Mouse (Mus musculus): Measurements from ENCODE around the gene Cfdp1. TPM values are rescaled to one million over a fixed set of nuclear protein-coding genes. Genes with fewer than 3 reads are reported as not detected.

Gene Cfdp1
- polyA plus RNA-seq, 1 experiment from 2014 or later: 177 TPM

DNA sequence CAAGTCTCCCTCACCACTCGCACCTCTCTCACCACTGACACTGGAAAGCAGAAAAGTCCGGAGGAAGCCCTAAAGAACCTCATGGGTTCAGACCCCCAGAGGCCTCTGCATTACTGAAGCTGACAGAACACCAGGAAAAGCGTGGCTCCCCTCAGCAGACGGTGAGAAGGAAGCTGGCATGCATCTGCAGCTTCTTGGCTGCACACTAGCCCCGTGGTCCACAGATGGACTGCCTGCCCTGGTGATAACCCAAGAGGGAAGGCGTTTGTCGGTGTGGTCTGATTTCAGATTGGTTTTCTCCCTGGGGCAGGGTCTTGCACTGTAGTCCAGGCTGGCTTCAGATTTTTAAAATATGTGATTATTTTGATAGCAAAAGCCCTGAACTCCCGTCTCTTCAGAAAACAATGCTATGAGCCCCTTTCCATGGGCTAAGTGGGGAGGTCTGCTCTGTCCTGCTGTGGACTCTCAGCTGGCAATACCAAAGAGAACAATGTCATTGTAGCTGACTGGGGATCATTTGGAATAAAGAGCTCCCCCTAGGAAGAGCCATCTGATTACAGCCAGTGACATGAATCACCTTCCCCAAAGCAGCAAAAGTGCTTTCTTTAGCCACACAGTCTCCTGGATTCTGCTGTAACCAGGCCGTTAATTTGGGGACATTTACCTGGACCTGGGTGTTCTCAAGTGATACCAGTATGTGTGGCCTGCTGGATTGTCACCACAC, 71.3 kb downstream of the Cfdp1 start:
- Histone ChIP-seq H3K4me3 (ENCODE audit: low read depth, low read length) (no peak overlapping the region), H3K4me2 (ENCODE audit: low read depth, low read length) (no peak overlapping the region), H3K9ac (replicated peaks; ENCODE audit: low read depth, low read length) (no peak overlapping the region), H3K4me1 (ENCODE audit: control insufficient read depth, insufficient read depth, low read length) (peaks cover 25% of the 10 kb centered on the region), H3K27ac (ENCODE audit: low read depth, low read length) (no peak overlapping the region; the same call in 1 of the 2 replicates), H3K36me3 (ENCODE audit: control insufficient read depth, insufficient read depth, low read length) (no peaks in the 10 kb centered on the region), H3K9me3 (ENCODE audit: control insufficient read depth, low read length) (no peaks in the 10 kb centered on the region), H3K27me3 (ENCODE audit: control insufficient read depth, insufficient read depth, low read length) (no peaks in the 10 kb centered on the region)
- no peak for ATAC-seq (ENCODE audit: low read depth)
- WGBS: 63% methylated on average over 9 of the region's 9 CpGs

DNA sequence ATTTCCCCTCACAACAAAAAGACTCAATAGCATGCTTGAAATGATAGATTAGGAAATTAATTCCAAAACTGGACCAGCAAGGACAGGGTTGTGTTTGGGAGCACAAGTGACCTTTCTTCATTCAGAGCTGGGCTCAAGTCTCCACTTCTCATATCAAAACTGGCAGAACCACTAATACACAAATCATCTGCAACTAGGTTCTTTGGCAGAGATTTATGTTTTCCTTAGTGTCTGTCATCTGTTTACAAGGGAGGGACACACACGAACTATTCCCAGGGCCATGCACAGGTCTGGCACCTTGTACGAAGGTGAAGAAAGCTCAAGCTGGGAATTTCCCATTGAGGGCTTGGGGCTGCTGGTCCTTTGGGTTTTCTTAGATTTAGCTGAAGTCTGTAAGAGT, 71.9 kb downstream of the Cfdp1 start:
- no peak overlapping the region for H3K4me3 ChIP-seq (ENCODE audit: low read depth, low read length)
- no peak overlapping the region for H3K4me2 ChIP-seq (ENCODE audit: low read depth, low read length)
- H3K27me3 ChIP-seq (ENCODE audit: control insufficient read depth, insufficient read depth, low read length): no peaks in the 10 kb centered on the region
- no peaks in the 10 kb centered on the region for H3K9me3 ChIP-seq (ENCODE audit: control insufficient read depth, low read length)
- H3K4me1 ChIP-seq (ENCODE audit: control insufficient read depth, insufficient read depth, low read length): peaks cover 18% of the 10 kb centered on the region
- H3K36me3 ChIP-seq (ENCODE audit: control insufficient read depth, insufficient read depth, low read length): no peaks in the 10 kb centered on the region
- H3K9ac ChIP-seq (replicated peaks; ENCODE audit: low read depth, low read length): no peak overlapping the region
- 84% methylated on average over 2 of the region's 2 CpGs for WGBS
- H3K27ac ChIP-seq (ENCODE audit: low read depth, low read length): no peak overlapping the region
- ATAC-seq (ENCODE audit: low read depth): no peak

DNA sequence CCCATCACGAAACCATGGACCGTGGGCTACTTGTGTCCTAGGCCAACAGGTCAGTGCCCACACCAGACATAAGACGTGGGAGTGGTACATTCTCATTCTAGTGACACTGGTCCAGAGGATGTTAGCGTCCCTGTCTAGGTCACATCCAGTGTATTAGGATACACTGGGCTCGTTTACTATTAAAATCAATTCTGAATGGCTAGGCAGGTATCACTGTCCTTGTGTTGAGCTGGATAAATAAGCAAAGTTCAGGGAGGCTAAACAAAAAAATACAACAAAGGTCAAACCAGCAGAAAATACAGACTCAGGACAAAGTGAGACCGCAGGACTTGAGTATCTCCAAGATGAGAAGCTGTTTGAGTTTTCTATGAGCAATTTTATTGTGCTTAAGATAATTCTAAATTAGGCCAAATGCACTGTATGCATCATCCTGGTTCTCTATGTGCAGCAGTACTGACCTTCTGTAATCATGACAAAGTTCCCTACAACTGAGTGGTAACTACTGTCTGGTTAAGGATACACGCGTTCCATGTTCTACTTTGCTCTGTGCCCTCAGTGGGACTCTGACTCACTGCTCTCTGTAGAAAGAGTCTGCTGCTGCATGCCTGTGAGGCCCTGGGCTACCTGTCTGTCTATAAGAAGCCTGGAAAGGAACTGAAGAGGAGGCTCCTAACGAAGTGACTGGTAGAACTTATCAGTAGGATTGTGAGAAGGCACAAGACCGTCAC, 73.2 kb downstream of the Cfdp1 start:
- Histone ChIP-seq H3K4me1 (ENCODE audit: control insufficient read depth, insufficient read depth, low read length) (peaks cover 9% of the 10 kb centered on the region; the same call in 1 of the 2 replicates), H3K4me3 (ENCODE audit: low read depth, low read length) (no peak overlapping the region), H3K4me2 (ENCODE audit: low read depth, low read length) (no peak overlapping the region), H3K27ac (ENCODE audit: low read depth, low read length) (no peak overlapping the region), H3K27me3 (ENCODE audit: control insufficient read depth, insufficient read depth, low read length) (no peaks in the 10 kb centered on the region), H3K9ac (replicated peaks; ENCODE audit: low read depth, low read length) (no peak overlapping the region), H3K36me3 (ENCODE audit: control insufficient read depth, insufficient read depth, low read length) (no peaks in the 10 kb centered on the region), H3K9me3 (ENCODE audit: control insufficient read depth, low read length) (no peaks in the 10 kb centered on the region)
- ATAC-seq (ENCODE audit: low read depth): no peak
- WGBS: 90% methylated on average over 10 of the region's 10 CpGs

DNA sequence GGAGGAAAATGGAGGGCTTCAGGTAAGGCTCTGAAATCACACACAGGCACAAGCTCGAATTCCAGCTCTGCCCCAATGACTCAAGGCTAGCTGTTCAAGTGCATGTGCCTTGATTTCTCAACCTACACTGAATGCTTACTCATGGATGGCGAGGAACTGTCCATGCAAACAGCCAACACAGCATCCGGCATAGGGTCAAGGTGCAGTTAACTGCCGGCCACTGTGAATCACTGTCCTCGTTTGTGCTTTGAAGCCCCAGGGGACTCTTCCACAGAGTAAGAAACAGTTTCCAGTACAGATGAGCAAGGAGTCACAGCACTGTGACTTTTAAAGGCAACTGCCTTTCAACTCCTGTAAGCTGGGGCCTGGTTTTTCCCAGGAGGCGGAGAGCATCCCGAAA, 74.4 kb downstream of the Cfdp1 start:
- Histone ChIP-seq H3K4me3 (ENCODE audit: low read depth, low read length) (no peak overlapping the region), H3K27me3 (ENCODE audit: control insufficient read depth, insufficient read depth, low read length) (no peaks in the 10 kb centered on the region), H3K36me3 (ENCODE audit: control insufficient read depth, insufficient read depth, low read length) (no peaks in the 10 kb centered on the region; the same call in 1 of the 2 replicates), H3K4me1 (ENCODE audit: control insufficient read depth, insufficient read depth, low read length) (peaks cover 9% of the 10 kb centered on the region; the same call in 1 of the 2 replicates), H3K9me3 (ENCODE audit: control insufficient read depth, low read length) (no peaks in the 10 kb centered on the region), H3K9ac (replicated peaks; ENCODE audit: low read depth, low read length) (no peak overlapping the region), H3K4me2 (ENCODE audit: low read depth, low read length) (no peak overlapping the region), H3K27ac (ENCODE audit: low read depth, low read length) (no peak overlapping the region)
- 70% methylated on average over 7 of the region's 7 CpGs for WGBS
- ATAC-seq (ENCODE audit: low read depth): no peak

DNA sequence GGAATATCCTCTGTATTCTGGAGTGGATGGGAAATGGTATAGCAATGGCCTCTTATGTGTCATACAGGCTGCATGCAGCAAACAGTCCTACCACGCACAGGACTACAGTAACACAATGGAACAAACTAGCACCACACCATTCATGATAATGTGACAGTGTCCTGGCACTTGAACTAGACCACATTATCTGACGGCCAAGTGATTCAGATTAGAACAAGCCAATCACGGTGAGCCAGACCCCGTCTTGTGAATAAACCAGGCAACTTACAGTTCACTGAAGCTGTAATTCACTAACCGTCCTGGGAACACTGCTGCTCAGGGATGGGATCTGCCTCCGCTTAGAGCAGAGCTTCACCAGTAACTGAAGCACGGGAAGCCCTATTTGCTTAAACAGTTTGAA, 75.3 kb downstream of the Cfdp1 start:
- Histone ChIP-seq H3K36me3 (ENCODE audit: control insufficient read depth, insufficient read depth, low read length) (no peaks in the 10 kb centered on the region; the same call in 1 of the 2 replicates), H3K4me2 (ENCODE audit: low read depth, low read length) (no peak overlapping the region), H3K27me3 (ENCODE audit: control insufficient read depth, insufficient read depth, low read length) (no peaks in the 10 kb centered on the region), H3K4me1 (ENCODE audit: control insufficient read depth, insufficient read depth, low read length) (peaks cover 9% of the 10 kb centered on the region; the same call in 1 of the 2 replicates), H3K9me3 (ENCODE audit: control insufficient read depth, low read length) (no peaks in the 10 kb centered on the region), H3K27ac (ENCODE audit: low read depth, low read length) (peak overlapping the region; percentile 30; the same call in 1 of the 2 replicates), H3K9ac (replicated peaks; ENCODE audit: low read depth, low read length) (no peak overlapping the region), H3K4me3 (ENCODE audit: low read depth, low read length) (no peak overlapping the region)
- ATAC-seq (ENCODE audit: low read depth): peak; percentile 28; the same call in 1 of the 2 replicates
- WGBS: 34% methylated on average over 7 of the region's 7 CpGs

DNA sequence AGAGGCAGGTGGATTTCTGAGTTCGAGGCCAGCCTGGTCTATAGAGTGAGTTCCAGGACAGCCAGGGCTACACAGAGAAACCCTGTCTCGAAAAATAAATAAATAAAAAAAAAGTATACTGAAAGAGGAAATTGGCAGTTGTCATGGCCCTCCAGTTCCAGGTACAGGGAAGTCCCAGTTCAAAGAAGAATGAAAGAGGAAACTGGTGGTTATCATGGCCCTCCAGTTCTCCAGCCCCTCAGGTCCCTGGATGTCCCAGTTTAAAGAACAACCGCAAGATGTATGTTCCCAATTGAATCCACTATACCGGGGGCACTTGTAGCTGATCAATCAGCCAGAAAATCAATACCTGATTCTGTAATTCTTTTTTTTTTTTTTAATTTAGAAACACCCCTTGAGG, 77.6 kb downstream of the Cfdp1 start:
- H3K27me3 ChIP-seq (ENCODE audit: control insufficient read depth, insufficient read depth, low read length): no peaks in the 10 kb centered on the region
- no peaks in the 10 kb centered on the region for H3K9me3 ChIP-seq (ENCODE audit: control insufficient read depth, low read length)
- H3K27ac ChIP-seq (ENCODE audit: low read depth, low read length): no peak overlapping the region
- no peaks in the 10 kb centered on the region; the same call in 1 of the 2 replicates for H3K36me3 ChIP-seq (ENCODE audit: control insufficient read depth, insufficient read depth, low read length)
- WGBS: over 99% methylated on average over 4 of the region's 4 CpGs
- peaks cover 9% of the 10 kb centered on the region; the same call in 1 of the 2 replicates for H3K4me1 ChIP-seq (ENCODE audit: control insufficient read depth, insufficient read depth, low read length)
- H3K4me2 ChIP-seq (ENCODE audit: low read depth, low read length): no peak overlapping the region
- ATAC-seq (ENCODE audit: low read depth): no peak
- no peak overlapping the region for H3K4me3 ChIP-seq (ENCODE audit: low read depth, low read length)
- no peak overlapping the region for H3K9ac ChIP-seq (replicated peaks; ENCODE audit: low read depth, low read length)

DNA sequence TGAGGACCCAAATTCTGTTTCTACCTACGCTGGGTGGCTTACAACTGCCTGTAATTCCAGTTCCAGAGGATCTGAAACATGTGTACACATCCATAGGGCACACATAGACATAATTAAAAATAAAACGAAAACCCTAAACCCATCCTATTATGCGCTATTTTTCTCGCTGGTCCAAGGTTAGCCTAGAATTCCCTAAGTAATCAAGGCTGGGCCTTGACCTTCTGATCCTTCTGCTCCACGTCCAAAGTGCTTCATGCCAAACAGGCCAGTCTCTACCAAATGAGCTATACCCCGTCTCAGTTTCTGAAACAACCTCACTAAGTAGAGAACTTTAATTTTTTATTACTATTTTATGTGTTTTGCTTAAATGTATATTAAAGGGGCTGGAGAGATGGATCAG, 78.3 kb downstream of the Cfdp1 start:
- Histone ChIP-seq H3K27ac (ENCODE audit: low read depth, low read length) (no peak overlapping the region), H3K9me3 (ENCODE audit: control insufficient read depth, low read length) (no peaks in the 10 kb centered on the region), H3K4me2 (ENCODE audit: low read depth, low read length) (no peak overlapping the region), H3K4me1 (ENCODE audit: control insufficient read depth, insufficient read depth, low read length) (peaks cover 9% of the 10 kb centered on the region; the same call in 1 of the 2 replicates), H3K27me3 (ENCODE audit: control insufficient read depth, insufficient read depth, low read length) (no peaks in the 10 kb centered on the region), H3K4me3 (ENCODE audit: low read depth, low read length) (no peak overlapping the region), H3K9ac (replicated peaks; ENCODE audit: low read depth, low read length) (no peak overlapping the region), H3K36me3 (ENCODE audit: control insufficient read depth, insufficient read depth, low read length) (no peaks in the 10 kb centered on the region; the same call in 1 of the 2 replicates)
- no peak for ATAC-seq (ENCODE audit: low read depth)
- WGBS: 93% methylated on average over 6 of the region's 6 CpGs

DNA sequence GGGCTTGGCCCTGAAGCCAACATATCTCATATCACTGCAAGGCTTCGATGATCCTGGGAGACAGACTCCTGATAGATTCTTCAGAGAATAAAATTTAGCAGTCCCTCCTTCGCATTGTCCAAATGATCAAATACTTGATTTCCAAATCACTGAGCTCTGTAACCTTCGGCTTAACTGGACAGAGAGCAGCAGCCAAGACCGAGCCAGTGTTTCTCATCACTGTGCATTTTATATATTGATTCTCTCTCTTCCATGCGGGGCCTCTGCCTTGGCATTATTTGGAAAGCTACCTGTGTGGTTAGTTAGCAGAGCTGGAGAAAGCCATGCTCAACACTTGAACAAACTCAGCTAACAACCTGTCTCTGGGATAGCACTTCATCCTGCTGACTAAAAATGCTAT, 80.6 kb downstream of the Cfdp1 start:
- H3K36me3 ChIP-seq (ENCODE audit: control insufficient read depth, insufficient read depth, low read length): no peaks in the 10 kb centered on the region; the same call in 1 of the 2 replicates
- H3K4me1 ChIP-seq (ENCODE audit: control insufficient read depth, insufficient read depth, low read length): peaks cover 4% of the 10 kb centered on the region; the same call in 1 of the 2 replicates
- WGBS: 98% methylated on average over 5 of the region's 5 CpGs
- ATAC-seq (ENCODE audit: low read depth): no peak
- no peaks in the 10 kb centered on the region for H3K27me3 ChIP-seq (ENCODE audit: control insufficient read depth, insufficient read depth, low read length)
- no peak overlapping the region for H3K9ac ChIP-seq (replicated peaks; ENCODE audit: low read depth, low read length)
- no peaks in the 10 kb centered on the region for H3K9me3 ChIP-seq (ENCODE audit: control insufficient read depth, low read length)
- H3K27ac ChIP-seq (ENCODE audit: low read depth, low read length): peak overlapping the region; percentile 4; the same call in 1 of the 2 replicates
- H3K4me3 ChIP-seq (ENCODE audit: low read depth, low read length): no peak overlapping the region
- no peak overlapping the region for H3K4me2 ChIP-seq (ENCODE audit: low read depth, low read length)

DNA sequence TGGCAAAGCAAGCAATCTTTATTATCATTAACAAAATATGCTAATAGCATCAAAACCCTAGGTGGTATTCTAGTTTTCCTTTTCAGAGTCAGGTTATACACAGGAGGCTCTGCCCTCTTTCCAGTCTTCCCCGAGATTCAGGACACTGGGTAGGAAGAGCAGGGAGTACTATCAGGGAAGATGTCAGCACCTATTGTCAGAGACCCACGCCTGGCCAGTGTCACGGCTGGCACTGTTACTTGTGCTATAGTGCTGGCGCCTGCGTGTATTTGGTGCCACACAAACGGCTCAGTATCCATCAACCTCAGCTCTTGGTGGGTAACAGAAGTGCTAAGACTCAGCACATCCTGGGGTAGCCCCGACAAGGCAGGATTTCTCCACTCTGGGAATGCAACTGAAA, 81.0 kb downstream of the Cfdp1 start:
- Histone ChIP-seq H3K27me3 (ENCODE audit: control insufficient read depth, insufficient read depth, low read length) (no peaks in the 10 kb centered on the region), H3K4me1 (ENCODE audit: control insufficient read depth, insufficient read depth, low read length) (peaks cover 4% of the 10 kb centered on the region; the same call in 1 of the 2 replicates), H3K4me2 (ENCODE audit: low read depth, low read length) (no peak overlapping the region), H3K36me3 (ENCODE audit: control insufficient read depth, insufficient read depth, low read length) (no peaks in the 10 kb centered on the region; the same call in 1 of the 2 replicates), H3K27ac (ENCODE audit: low read depth, low read length) (peak overlapping the region; percentile 4; the same call in 1 of the 2 replicates), H3K4me3 (ENCODE audit: low read depth, low read length) (no peak overlapping the region), H3K9ac (replicated peaks; ENCODE audit: low read depth, low read length) (no peak overlapping the region), H3K9me3 (ENCODE audit: control insufficient read depth, low read length) (no peaks in the 10 kb centered on the region)
- ATAC-seq (ENCODE audit: low read depth): no peak
- WGBS: 81% methylated on average over 7 of the region's 7 CpGs

Measured in neural tube, embryonic 14.5 days (tissue).